Mouse (Mus musculus): ENCODE data around the gene Dennd5a. TPM values are rescaled to one million over a fixed set of nuclear protein-coding genes. Genes with fewer than 3 reads are reported as not detected.
A peak's percentile ranks its signal among the peaks of the same experiment; 100 is the strongest.

The Dennd5a gene
- polyA plus RNA-seq, 1 experiment from 2014 or later = 42.4 TPM

- peak overlapping the region; percentile 91 for H3K4me2 ChIP-seq (replicated peaks)
- peak overlapping the region; percentile 77 for H3K4me3 ChIP-seq
- H3K36me3 ChIP-seq = no peaks in the 10 kb centered on the region
- no peaks in the 10 kb centered on the region for H3K27me3 ChIP-seq
- peaks cover 50% of the 10 kb centered on the region for H3K4me1 ChIP-seq
- 10% methylated on average over 13 of the region's 13 CpGs for WGBS
- no peak; the same call in 1 of the 2 replicates for ATAC-seq (ENCODE audit: low FRiP score, low read depth)
- peak overlapping the region; percentile 92 for H3K9ac ChIP-seq
- H3K27ac ChIP-seq = peak overlapping the region; percentile 88
- H3K9me3 ChIP-seq = 0 out of 2 replicates have a peak, but pooled peaks cover 3% of the 10 kb centered on the region
These were observed 414 bp upstream of the Dennd5a start for GRCm38 (mm10) chr7:109960613-109961154.

- no peak; the same call in 1 of the 2 replicates for ATAC-seq (ENCODE audit: low FRiP score, low read depth)
- Histone ChIP-seq H3K9ac (peak overlapping the region; percentile 92), H3K4me2 (replicated peaks) (peak overlapping the region; percentile 91), H3K4me3 (peak overlapping the region; percentile 77), H3K27ac (peak overlapping the region; percentile 88; the same call in 1 of the 2 replicates), H3K9me3 (0 out of 2 replicates have a peak, but pooled peaks cover 3% of the 10 kb centered on the region), H3K4me1 (peaks cover 58% of the 10 kb centered on the region), H3K27me3 (no peaks in the 10 kb centered on the region), H3K36me3 (no peaks in the 10 kb centered on the region)
- 9% methylated on average over 18 of the region's 18 CpGs for WGBS
These were observed 1.2 kb downstream of the Dennd5a start for GRCm38 (mm10) chr7:109958843-109959715.

GRCm38 (mm10) chr7:109957996-109958789 lies 2.1 kb downstream of the Dennd5a start:
- H3K9me3 ChIP-seq = no peaks in the 10 kb centered on the region
- peak overlapping the region; percentile 91 for H3K4me2 ChIP-seq (replicated peaks)
- H3K36me3 ChIP-seq = no peaks in the 10 kb centered on the region
- H3K27me3 ChIP-seq = no peaks in the 10 kb centered on the region
- 79% methylated on average over 8 of the region's 8 CpGs for WGBS
- peak overlapping the region; percentile 92 for H3K9ac ChIP-seq
- H3K27ac ChIP-seq = 0 out of 2 replicates have a peak overlapping the region, but pooled peaks have one; percentile 10
- peak overlapping the region; percentile 77 for H3K4me3 ChIP-seq
- no peak for ATAC-seq (ENCODE audit: low FRiP score, low read depth)
- peaks cover 55% of the 10 kb centered on the region for H3K4me1 ChIP-seq

GRCm38 (mm10) chr7:109954622-109955401 lies 5.5 kb downstream of the Dennd5a start:
- 56% methylated on average over 6 of the region's 6 CpGs for WGBS
- Histone ChIP-seq H3K27me3 (no peaks in the 10 kb centered on the region), H3K4me2 (replicated peaks) (no peak overlapping the region)

GRCm38 (mm10) chr7:109951297-109951696 lies 9.0 kb downstream of the Dennd5a start:
- H3K9me3 ChIP-seq = no peaks in the 10 kb centered on the region
- 79% methylated on average over 4 of the region's 4 CpGs for WGBS

More at GRCm38 (mm10) chr7:109954622-109955401, 5.5 kb downstream of the Dennd5a start:
- Histone ChIP-seq H3K4me3 (no peak overlapping the region), H3K27ac (no peak overlapping the region), H3K36me3 (no peaks in the 10 kb centered on the region), H3K9me3 (no peaks in the 10 kb centered on the region), H3K4me1 (peaks cover 32% of the 10 kb centered on the region), H3K9ac (no peak overlapping the region)
- no peak for ATAC-seq (ENCODE audit: low FRiP score, low read depth)

GRCm38 (mm10) chr7:109944421-109945034 lies 15.7 kb downstream of the Dennd5a start:
- Histone ChIP-seq H3K9me3 (no peaks in the 10 kb centered on the region), H3K4me1 (peaks cover 9% of the 10 kb centered on the region), H3K36me3 (peaks cover 2% of the 10 kb centered on the region; the same call in 1 of the 2 replicates), H3K27ac (no peak overlapping the region), H3K27me3 (no peaks in the 10 kb centered on the region), H3K9ac (no peak overlapping the region), H3K4me2 (replicated peaks) (no peak overlapping the region), H3K4me3 (no peak overlapping the region)
- no peak for ATAC-seq (ENCODE audit: low FRiP score, low read depth)
- 69% methylated on average over 6 of the region's 6 CpGs for WGBS

More at GRCm38 (mm10) chr7:109951297-109951696, 9.0 kb downstream of the Dennd5a start:
- Histone ChIP-seq H3K4me3 (no peak overlapping the region), H3K4me1 (0 out of 2 replicates have a peak, but pooled peaks cover 12% of the 10 kb centered on the region), H3K9ac (no peak overlapping the region), H3K36me3 (no peaks in the 10 kb centered on the region), H3K4me2 (replicated peaks) (no peak overlapping the region), H3K27me3 (no peaks in the 10 kb centered on the region), H3K27ac (no peak overlapping the region)
- ATAC-seq (ENCODE audit: low FRiP score, low read depth) = no peak

- no peaks in the 10 kb centered on the region for H3K9me3 ChIP-seq
- H3K27me3 ChIP-seq = no peaks in the 10 kb centered on the region
- no peak overlapping the region for H3K4me3 ChIP-seq
- peaks cover 10% of the 10 kb centered on the region for H3K4me1 ChIP-seq
- H3K4me2 ChIP-seq (replicated peaks) = no peak overlapping the region
- ATAC-seq (ENCODE audit: low FRiP score, low read depth) = no peak
- peaks cover 71% of the 10 kb centered on the region for H3K36me3 ChIP-seq
- no peak overlapping the region for H3K27ac ChIP-seq
- H3K9ac ChIP-seq = no peak overlapping the region
These were observed 30.6 kb downstream of the Dennd5a start for GRCm38 (mm10) chr7:109929628-109930027.

GRCm38 (mm10) chr7:109928365-109928764 lies 31.9 kb downstream of the Dennd5a start:
- Histone ChIP-seq H3K4me2 (replicated peaks) (no peak overlapping the region), H3K4me1 (peaks cover 13% of the 10 kb centered on the region), H3K4me3 (no peak overlapping the region), H3K9ac (no peak overlapping the region), H3K27me3 (no peaks in the 10 kb centered on the region), H3K27ac (no peak overlapping the region), H3K9me3 (no peaks in the 10 kb centered on the region), H3K36me3 (peaks cover 71% of the 10 kb centered on the region)
- no peak for ATAC-seq (ENCODE audit: low FRiP score, low read depth)
- WGBS = 88% methylated on average over 6 of the region's 6 CpGs

GRCm38 (mm10) chr7:109924965-109925364 lies 35.3 kb downstream of the Dennd5a start:
- 79% methylated on average over 2 of the region's 2 CpGs for WGBS
- Histone ChIP-seq H3K36me3 (peaks cover 73% of the 10 kb centered on the region), H3K27ac (no peak overlapping the region), H3K27me3 (no peaks in the 10 kb centered on the region), H3K9me3 (no peaks in the 10 kb centered on the region), H3K4me1 (peaks cover 13% of the 10 kb centered on the region), H3K9ac (no peak overlapping the region), H3K4me3 (no peak overlapping the region), H3K4me2 (replicated peaks) (no peak overlapping the region)
- ATAC-seq (ENCODE audit: low FRiP score, low read depth) = no peak

- Histone ChIP-seq H3K4me1 (peaks cover 13% of the 10 kb centered on the region), H3K27ac (no peak overlapping the region), H3K36me3 (peaks cover 76% of the 10 kb centered on the region), H3K27me3 (no peaks in the 10 kb centered on the region), H3K4me2 (replicated peaks) (no peak overlapping the region), H3K9ac (no peak overlapping the region), H3K9me3 (no peaks in the 10 kb centered on the region), H3K4me3 (no peak overlapping the region)
- no peak for ATAC-seq (ENCODE audit: low FRiP score, low read depth)
- 93% methylated on average over 4 of the region's 4 CpGs for WGBS
These were observed 37.4 kb downstream of the Dennd5a start for GRCm38 (mm10) chr7:109922889-109923288.

- Histone ChIP-seq H3K9ac (no peak overlapping the region), H3K36me3 (peaks cover 94% of the 10 kb centered on the region), H3K4me3 (no peak overlapping the region), H3K4me2 (replicated peaks) (no peak overlapping the region), H3K4me1 (no peaks in the 10 kb centered on the region), H3K9me3 (no peaks in the 10 kb centered on the region), H3K27ac (no peak overlapping the region), H3K27me3 (no peaks in the 10 kb centered on the region)
- WGBS = 97% methylated on average over 2 of the region's 2 CpGs
- no peak for ATAC-seq (ENCODE audit: low FRiP score, low read depth)
These were observed 54.1 kb downstream of the Dennd5a start for GRCm38 (mm10) chr7:109906165-109906564.

Data from limb, embryonic 13.5 days (tissue).